Mouse (Mus musculus): ENCODE measurements around the gene Ift57. TPM values are rescaled to one million over a fixed set of nuclear protein-coding genes. Genes with fewer than 3 reads are reported as not detected.

Gene Ift57
- polyA plus RNA-seq, 1 experiment from 2014 or later = 85.4 TPM

DNA sequence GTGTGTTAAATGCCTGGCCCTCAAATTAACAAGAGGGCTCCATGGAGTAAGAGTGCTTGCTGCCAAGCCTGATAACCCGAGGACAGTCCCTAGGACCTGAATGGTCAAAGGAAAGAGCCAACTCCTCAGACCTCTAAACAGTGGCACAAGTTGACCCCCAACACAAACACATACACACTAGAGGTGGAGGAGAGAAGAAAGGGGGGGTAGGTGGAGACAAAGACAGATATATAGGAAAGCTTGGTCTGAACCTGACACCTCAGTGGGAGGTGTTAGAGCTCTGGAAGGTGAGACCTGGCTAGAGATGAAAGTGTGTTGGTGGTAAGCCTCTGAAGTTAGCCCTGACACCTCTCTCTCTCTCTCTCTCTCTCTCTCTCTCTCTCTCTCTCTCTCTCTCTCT lies 73.5 kb downstream of the Ift57 start:
- ChIA-PET CTCF (interaction anchor here (0.8 kb wide), 1 partner anchor 46 kb away, joined by 3 read pairs; no protein-coding TSS in a partner anchor), POLR2A (no interaction called here)
- in situ Hi-C loops (cut with MboI; ENCODE audit: low pct_unique_long_range_greater_than_20kb) = loop anchor here (25.0 kb wide), 1 partner anchor 965 kb away; no protein-coding TSS in a partner anchor
- no peaks in the 10 kb centered on the region for H3K27me3 ChIP-seq
- TF ChIP-seq CTCF (IDR thresholded peaks at IDR 0.05) = no peak
- no peak for DNase-seq (ENCODE audit: low read depth, low spot score)
- no peak for ATAC-seq

DNA sequence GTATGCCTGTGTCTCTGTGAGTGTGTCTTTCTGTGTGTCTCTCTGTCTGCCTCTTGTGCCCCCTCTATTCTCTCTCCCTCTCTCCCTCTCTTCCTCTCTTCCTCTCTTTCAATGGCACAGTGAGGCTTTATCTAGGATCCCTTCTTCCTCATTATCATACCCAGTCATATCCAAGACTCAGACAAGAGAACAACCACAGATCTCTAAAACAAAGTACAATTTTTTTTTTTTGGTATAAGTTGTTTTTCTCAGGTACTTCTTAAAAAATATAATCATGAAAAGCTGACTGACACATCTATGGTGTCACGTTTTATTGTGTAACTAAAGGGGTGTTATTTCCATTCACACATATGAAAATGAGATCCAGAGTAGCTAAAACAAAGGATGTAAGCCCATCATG lies 74.0 kb downstream of the Ift57 start:
- POLR2A ChIA-PET = no interaction called here
- no peak for TF ChIP-seq CTCF (IDR thresholded peaks at IDR 0.05)
- DNase-seq (ENCODE audit: low read depth, low spot score) (no peak), ATAC-seq (no peak)
- CTCF ChIA-PET = no interaction called here
- H3K27me3 ChIP-seq = no peaks in the 10 kb centered on the region
- in situ Hi-C loops (cut with MboI; ENCODE audit: low pct_unique_long_range_greater_than_20kb) = loop anchor here (25.0 kb wide), 1 partner anchor 964 kb away; no protein-coding TSS in a partner anchor

- ATAC-seq (no peak), DNase-seq (ENCODE audit: low read depth, low spot score) (no peak)
- CTCF ChIA-PET = interaction anchor here (1.5 kb wide), 1 partner anchor 10 kb away, joined by 4 read pairs; no protein-coding TSS in a partner anchor
- no peak for TF ChIP-seq CTCF (IDR thresholded peaks at IDR 0.05)
- POLR2A ChIA-PET = no interaction called here
- no peaks in the 10 kb centered on the region for H3K27me3 ChIP-seq
- in situ Hi-C loops (cut with MboI; ENCODE audit: low pct_unique_long_range_greater_than_20kb) = loop anchor here (25.0 kb wide), 1 partner anchor 963 kb away; no protein-coding TSS in a partner anchor
Observed at GRCm38 (mm10) chr16:49774059-49775001, 75.3 kb downstream of the Ift57 start.

DNA sequence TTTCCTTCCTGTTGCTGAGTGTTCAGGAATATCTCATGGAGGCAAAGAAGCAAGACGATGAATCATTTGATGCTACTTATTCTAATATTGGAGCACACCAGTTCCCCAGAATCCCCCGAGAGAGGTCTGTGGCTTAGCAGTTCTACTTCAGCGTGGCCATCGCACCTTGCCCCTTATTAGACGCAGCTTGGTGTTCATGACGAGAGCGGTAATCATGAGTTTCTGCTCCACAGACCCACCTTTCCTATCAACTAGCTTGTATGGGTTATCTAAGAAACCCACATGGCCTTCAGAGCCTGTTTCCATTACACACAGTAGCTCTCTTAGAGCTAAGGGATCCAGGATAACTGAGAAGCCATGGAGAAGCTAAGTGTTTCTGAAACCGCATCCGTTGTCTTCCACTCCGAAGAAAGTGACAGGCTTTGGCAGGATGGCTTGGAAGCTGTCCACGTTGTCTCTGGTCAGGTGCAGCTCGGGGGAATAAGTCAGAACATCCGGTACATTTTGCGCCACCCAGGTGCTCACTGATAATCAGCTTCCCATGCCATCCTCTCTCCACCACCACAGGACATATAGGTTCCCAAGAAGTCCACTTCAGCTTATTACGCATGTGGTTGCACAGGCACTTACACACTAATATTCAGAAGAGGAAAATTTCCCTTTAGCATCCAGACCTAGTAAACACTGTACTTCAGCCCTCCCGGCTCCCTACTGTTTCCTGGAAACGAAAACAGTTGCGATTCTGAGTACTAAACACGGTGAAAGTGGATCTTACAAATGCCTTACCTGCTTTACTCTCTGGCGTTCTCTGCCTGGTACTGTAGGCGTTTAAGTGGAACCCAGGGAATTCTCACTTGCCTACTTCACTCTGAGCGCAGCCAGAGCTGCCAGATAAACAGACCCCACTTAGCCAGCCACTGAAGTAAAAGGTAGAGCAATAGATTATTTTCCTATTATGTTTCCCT lies 76.3 kb downstream of the Ift57 start:
- in situ Hi-C loops (cut with MboI; ENCODE audit: low pct_unique_long_range_greater_than_20kb) = no loop called here
- POLR2A ChIA-PET = no interaction called here
- no peak for TF ChIP-seq CTCF (IDR thresholded peaks at IDR 0.05)
- CTCF ChIA-PET = interaction anchor here (0.9 to 1.5 kb wide), 2 partner anchors 9 to 271 kb away, joined by 4 read pairs; no protein-coding TSS in a partner anchor
- ATAC-seq (no peak), DNase-seq (ENCODE audit: low read depth, low spot score) (no peak)
- no peaks in the 10 kb centered on the region for H3K27me3 ChIP-seq

DNA sequence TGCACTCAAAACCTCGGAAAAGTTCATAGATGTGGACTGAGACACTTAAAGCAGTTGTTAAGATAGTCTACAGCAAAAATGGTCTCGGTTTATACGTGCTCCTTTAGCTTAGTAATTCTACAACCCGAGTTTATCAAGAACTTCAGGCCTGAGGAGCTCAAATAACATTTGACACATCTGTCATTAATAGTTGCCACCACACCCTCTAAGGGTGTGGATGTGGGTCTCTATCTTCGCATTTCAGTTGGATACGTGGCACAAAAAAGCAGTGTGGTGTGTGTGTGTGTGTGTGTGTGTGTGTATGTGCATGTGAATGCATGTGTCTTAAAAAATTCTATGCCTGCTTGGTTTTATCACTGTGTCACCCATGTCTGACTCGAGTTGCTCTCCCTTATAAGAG lies 77.9 kb downstream of the Ift57 start:
- TF ChIP-seq CTCF (IDR thresholded peaks at IDR 0.05) = no peak
- peaks cover 3% of the 10 kb centered on the region for H3K27me3 ChIP-seq
- DNase-seq (ENCODE audit: low read depth, low spot score) = no peak
- ChIA-PET CTCF (interaction anchor here (1.2 to 1.7 kb wide), 2 partner anchors 12 to 62 kb away, joined by 3 to 10 read pairs; no protein-coding TSS in a partner anchor), POLR2A (interaction anchor here (0.8 kb wide), 1 partner anchor 9 kb away, joined by 3 read pairs; no protein-coding TSS in a partner anchor)
- in situ Hi-C loops (cut with MboI; ENCODE audit: low pct_unique_long_range_greater_than_20kb) = no loop called here
- ATAC-seq = no peak

GRCm38 (mm10) chr16:49781556-49782156 lies 82.6 kb downstream of the Ift57 start:
- ChIA-PET POLR2A (no interaction called here), CTCF (no interaction called here)
- in situ Hi-C loops (cut with MboI; ENCODE audit: low pct_unique_long_range_greater_than_20kb) = no loop called here
- ATAC-seq = no peak
- no peak for TF ChIP-seq CTCF (IDR thresholded peaks at IDR 0.05)
- peaks cover 7% of the 10 kb centered on the region for H3K27me3 ChIP-seq
- DNase-seq (ENCODE audit: low read depth, low spot score) = no peak

DNA sequence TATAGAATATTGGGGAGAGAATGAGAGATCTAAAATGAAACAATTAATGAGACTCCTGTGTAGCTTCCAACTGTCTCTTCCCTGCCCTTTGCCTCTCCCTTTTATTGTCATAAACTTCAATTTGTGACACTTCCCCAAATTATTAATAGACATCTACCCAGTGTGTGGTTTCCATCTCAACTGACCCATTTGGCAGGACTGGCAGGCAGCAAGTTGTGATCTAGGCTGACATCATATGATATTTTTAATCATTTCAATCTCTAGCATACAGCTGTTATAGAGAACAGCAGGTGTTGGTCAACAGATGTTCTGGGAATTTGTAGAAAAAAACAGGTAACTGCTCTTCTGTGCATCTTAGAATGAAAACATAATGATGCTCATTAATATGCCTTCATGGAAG lies 84.3 kb downstream of the Ift57 start:
- in situ Hi-C loops (cut with MboI; ENCODE audit: low pct_unique_long_range_greater_than_20kb) = no loop called here
- no peak for TF ChIP-seq CTCF (IDR thresholded peaks at IDR 0.05)
- ATAC-seq = no peak
- CTCF ChIA-PET = no interaction called here
- H3K27me3 ChIP-seq = peaks cover 7% of the 10 kb centered on the region
- POLR2A ChIA-PET = no interaction called here
- no peak for DNase-seq (ENCODE audit: low read depth, low spot score)

- in situ Hi-C loops (cut with MboI; ENCODE audit: low pct_unique_long_range_greater_than_20kb) = no loop called here
- TF ChIP-seq CTCF (IDR thresholded peaks at IDR 0.05) = no peak
- CTCF ChIA-PET = interaction anchor here (0.8 to 1.6 kb wide), 3 partner anchors 9 to 38 kb away, joined by 3 to 5 read pairs (median 5); no protein-coding TSS in a partner anchor
Observed at GRCm38 (mm10) chr16:49786116-49786515, 87.1 kb downstream of the Ift57 start.

GRCm38 (mm10) chr16:49787714-49788113 lies 88.7 kb downstream of the Ift57 start:
- peaks cover 3% of the 10 kb centered on the region for H3K27me3 ChIP-seq
- in situ Hi-C loops (cut with MboI; ENCODE audit: low pct_unique_long_range_greater_than_20kb) = no loop called here
- TF ChIP-seq CTCF (IDR thresholded peaks at IDR 0.05) = no peak
- ATAC-seq (no peak), DNase-seq (ENCODE audit: low read depth, low spot score) (no peak)
- POLR2A ChIA-PET = no interaction called here
- CTCF ChIA-PET = interaction anchor here (1.6 kb wide), 1 partner anchor 20 kb away, joined by 5 read pairs; no protein-coding TSS in a partner anchor

More at GRCm38 (mm10) chr16:49786116-49786515, 87.1 kb downstream of the Ift57 start:
- H3K27me3 ChIP-seq = peaks cover 7% of the 10 kb centered on the region
- POLR2A ChIA-PET = no interaction called here
- ATAC-seq (no peak), DNase-seq (ENCODE audit: low read depth, low spot score) (no peak)

Data from Patski (cell line).